Mouse (Mus musculus): ENCODE measurements at regions not wholly inside any gene's neighbourhood (a gene's known extent, or its start where the extent isn't known, plus 50 kb on each side); places are given as distances from the start of the nearest gene placed in this dataset.
A peak's percentile ranks its signal among the peaks of the same experiment; 100 is the strongest.

DNA sequence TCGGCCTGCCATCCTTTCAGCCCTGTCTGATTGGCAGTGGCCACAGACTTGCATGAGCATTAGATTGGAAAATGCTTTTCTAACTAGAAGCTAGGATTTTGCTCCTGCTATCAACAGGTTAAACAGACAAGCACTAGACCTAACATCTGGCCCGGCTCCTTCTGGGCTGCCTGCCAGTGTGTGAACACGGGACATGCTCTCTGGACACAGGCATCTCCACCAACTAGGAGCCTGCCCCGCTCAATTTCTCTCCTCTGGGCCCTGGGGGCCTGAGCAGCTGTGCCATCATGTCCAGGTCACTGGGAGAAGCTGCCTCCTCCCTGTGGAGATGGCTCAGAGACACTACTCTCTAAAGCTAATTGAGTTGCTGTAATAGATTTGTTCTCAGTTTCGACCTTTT is 195.3 kb upstream of the Jade1 start:
- peak; percentile 91 for DNase-seq (ENCODE audit: low spot score)

DNA sequence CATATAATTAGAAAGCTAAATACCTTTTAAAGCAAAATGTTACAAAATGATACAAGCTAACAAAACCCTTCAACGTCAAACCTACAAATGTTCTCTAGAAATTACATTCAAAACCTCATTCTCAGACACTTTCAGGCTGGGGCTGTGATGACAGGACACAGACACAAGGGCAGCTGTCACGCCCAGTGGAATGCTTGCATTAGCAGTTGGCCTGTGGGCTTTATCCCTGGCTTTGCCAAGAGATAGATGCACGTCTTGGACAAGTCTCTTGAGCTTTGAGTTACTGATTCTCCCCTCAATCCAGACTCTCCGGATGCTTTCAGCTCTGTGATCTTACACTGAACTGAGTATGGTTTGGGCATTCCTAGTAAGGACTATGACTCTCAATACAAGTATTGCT is 196.1 kb upstream of the Jade1 start:
- DNase-seq (ENCODE audit: low spot score) = peak; percentile 52

DNA sequence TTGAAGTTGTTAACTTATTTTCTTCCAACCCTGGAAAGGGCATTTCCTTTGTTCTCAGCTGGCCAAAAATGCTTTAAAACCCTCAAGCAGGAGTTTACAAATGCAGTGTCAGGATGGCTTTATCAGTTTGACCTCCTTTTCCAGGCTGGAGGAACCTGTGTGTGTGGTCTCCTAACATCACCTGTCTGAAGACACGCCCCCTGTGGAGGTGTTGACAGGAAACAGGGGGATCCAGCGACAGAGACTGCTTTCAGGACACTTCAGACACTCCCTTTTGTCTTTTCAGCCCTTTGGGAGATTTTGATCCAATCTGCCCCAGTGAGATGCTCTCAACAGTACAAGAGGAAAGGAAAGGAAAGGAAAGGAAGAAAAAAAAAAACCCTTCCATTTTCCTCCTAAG is 202.5 kb upstream of the Jade1 start:
- DNase-seq (ENCODE audit: low spot score) = no peak

DNA sequence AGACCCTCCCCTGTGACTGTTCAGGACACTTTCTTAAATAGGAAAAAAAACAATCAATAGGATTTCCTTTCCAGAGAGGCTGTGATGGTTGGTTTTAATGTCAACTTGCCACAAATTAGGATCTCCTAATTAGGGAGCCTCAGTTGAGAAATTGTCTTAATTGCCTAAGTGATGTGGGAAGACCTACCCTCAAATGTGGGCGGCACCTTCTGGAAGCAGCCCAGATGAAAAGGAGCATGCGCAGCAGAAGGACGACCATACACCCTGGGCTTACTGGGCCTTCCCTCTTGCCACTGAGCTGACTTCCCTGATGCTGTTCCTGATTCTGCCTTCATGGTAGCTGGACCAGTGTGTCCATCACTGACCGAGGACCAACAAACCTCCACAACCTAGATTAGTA is 203.7 kb upstream of the Jade1 start:
- DNase-seq (ENCODE audit: low spot score) = no peak

DNA sequence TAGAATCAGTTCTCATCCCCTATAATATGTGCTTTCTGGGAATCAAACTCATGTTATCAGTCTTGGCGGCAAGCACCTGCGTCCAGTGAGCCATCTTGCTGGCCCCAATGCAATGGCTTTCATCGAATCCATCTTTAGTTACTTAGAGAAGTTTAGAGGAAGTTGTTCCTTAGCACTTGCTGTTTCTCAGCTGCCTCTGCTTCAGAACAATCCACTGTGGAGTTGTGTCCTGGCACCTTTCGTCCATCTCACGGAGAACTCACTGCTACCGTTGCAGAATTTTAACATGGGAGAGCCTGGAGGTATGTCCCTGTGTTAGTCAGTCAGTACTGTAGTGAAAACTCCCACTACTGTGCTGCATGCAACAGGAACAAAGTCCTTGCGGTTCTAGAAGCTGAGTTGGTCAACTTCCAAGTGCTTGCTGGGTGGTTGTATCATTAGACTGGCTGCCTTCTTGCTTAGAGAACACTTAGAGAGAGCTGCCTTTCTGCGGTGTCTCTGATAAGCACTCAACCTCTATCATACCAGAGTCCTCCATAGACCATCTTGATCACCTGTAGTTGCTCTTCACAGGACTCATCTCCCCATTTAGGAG is 204.3 kb upstream of the Jade1 start:
- DNase-seq (ENCODE audit: low spot score) = no peak

DNA sequence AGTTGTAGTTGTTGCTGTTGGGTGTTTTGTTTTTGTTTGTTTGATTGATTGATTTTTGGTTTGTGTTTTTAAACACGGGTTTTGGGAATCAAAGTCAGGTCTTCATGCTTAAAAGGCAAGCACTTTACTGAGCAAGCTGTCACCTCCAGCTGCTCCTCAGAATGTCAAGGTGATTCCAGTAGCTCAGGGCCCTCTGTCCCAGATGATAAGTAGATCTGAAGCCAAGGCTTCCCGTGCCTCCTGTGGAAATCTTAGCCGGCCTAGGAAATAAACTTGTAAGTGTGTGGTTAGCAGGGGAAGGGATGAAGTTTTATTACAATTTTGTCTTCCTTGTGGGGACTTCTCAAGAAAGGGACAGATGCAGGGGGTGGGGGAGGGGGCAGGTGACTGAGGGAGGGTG is 205.2 kb upstream of the Jade1 start:
- no peak for DNase-seq (ENCODE audit: low spot score)

DNA sequence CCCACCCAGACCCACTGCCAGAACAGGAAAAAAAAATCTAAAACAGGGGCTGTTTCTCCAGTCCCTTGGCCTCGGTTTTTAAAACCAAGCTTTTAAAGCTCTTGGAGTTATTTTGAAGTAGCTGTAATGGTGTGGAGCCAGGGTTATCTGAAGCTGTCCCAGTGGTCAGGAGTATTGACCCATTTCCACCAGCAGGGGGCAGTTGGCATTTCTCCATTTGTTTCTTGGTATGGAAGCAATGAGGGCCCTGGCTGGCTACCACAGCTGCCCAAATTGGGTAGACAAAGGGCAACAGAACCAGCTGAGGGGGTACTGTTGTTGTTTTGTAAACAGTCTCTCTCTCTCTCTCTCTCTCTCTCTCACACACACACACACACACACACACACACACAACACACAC is 206.7 kb upstream of the Jade1 start:
- DNase-seq (ENCODE audit: low spot score) = peak; percentile 33

DNA sequence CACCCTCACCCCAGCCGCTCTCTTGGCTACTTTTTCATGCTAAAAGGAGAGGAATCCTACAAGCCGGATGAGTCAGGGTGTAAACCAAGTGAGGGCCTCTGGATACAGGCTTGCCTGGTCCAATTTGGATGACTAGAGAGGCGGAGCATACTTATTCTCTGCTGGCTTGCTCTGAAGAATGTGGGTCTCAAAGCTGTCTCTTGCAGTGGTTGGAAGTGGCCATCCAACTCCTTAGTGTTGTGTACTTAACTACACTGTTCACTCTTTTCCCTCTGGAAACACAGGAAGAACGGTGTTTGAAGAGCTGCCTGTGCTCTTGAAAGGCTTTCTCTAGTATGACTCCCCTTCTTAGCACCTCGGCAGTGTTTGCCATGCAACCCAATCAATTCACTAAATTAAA is 208.7 kb upstream of the Jade1 start:
- DNase-seq (ENCODE audit: low spot score) = no peak

DNA sequence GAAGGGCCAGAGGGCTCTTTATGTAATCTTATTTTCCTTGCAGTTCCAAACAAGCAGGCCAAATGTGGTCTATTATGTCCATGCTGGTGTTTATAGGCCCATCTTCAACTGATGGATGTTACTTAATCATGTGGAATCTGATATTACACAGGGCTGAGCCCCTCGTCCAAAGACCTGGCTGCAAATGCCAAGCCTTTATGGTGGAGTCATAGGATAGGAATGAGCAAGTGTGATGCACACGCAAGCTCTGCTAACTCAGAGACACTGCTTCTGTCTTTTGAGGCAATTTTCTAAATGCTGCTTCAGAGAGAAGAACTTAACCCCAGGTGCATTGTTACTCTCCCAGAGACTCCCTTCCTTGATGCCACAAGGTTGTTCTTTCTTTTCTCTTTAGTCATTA is 212.1 kb upstream of the Jade1 start:
- DNase-seq (ENCODE audit: low spot score) = no peak

DNA sequence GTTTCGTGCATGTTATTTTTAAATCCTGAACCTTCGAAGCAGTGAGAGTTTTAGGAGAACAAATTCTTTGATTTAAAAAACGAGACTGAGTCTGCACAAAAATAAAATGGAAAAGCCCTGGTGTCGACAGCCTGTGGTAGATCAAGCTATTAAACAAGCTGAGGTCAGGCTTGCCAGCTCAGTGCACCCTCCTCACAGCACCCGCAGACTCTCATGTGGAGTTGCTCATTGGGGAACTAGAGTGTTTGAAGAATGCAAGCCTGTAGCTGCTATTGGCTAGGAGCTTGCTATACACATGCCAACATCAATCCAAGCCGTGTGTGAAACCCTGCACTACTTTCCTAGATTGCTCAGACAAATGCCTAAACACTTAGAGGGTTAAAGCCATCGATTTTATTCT is 223.1 kb upstream of the Jade1 start:
- DNase-seq (ENCODE audit: low spot score) = no peak

DNA sequence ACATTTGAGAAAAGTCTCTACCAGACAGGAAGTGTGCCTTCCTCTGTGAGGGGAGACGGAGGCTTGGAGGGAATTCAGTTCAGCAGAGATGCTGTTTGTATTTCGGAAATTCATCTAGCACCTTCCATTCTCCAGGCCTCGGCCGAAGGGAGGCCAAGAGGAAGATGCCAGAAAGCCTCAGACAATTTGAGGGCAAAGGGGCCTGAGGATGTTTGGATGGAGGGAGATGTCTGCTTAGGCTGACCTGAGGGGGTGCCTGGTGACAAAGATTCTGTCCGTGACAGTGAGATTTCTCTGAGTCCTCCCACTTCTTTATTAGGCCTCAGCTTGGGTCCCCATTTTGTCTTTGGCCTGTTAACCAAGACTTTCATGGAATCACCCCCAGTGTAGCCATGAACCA is 225.2 kb upstream of the Jade1 start:
- DNase-seq (ENCODE audit: low spot score) = no peak

DNA sequence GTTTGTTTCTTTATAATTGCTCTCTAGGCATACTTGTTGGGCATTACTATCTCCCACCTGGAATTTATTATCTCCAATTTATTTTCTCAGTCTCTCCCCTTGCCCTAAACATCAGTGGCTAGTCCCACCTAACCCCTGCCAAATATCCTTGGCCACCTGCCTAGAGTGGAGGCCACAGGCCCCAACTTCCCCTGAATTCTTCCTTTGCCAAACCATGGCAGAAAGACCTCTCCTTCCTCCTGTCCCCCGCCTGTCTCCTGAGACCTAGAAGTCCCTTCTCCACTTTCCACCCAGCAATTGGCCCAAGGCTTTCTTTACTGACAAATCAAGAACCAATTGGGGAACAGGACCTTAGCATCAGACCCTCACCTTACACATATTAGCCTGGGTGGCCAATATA is 226.7 kb upstream of the Jade1 start:
- no peak for DNase-seq (ENCODE audit: low spot score)

DNA sequence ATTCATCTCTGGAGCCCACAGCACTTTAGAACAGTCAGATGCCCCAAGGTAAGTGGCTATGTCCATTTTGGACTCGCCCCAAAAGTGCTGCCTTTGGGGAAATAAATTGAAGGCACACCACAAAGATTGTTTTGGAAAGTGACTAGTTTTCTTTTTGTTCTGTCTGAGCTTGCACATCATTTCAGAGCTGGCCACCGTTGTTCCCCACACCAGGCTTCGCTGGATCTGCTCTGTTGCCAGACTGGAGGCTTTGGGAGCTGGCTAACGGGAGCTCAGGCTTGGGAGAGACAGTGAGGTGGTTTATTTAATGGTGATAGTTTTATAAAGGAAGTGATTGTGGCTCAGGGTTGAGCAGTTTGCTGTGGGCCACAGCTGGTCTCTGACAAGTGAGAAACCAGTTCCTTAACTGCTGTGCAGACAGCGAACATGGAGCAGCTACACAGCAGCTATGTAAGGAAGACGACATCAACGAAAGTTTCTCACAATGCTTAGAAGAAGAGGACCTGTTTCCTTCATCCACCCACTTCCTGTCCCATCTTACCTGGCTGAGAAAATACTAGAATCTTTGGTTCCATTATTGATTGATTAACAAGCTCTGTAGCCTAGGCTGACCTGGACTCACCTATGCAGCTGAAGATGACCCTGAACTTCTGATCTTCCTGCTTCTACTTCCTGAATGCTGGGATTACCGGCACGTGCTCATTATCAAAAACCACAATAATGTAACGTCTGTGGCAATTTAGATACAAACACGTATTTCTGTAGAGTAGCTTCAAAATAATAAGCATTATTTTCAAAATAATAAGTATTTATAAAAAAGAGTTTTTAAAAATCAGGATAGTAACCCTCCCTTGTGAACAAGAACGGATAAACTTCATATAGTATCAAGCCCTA is 229.1 kb upstream of the Jade1 start:
- DNase-seq (ENCODE audit: low spot score) = no peak

DNA sequence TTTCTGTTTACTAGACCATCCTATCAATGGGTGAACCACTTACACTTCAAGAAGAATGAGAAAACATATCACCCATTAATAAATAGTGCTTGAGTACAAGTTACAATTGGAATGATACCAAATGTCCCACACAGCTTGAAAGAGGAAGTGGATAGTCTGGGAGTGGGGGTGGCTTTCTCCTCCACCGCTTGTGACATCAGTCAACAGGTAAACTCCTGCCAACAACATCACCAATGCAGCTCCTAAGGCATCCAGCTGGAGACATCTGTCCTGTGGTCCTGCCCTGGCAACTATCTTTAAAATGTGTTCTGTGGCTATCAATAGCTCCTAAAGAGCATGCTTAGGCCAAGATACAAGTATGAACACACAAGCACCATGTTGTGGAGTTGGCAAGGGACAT is 233.7 kb upstream of the Jade1 start:
- DNase-seq (ENCODE audit: low spot score) = no peak

DNA sequence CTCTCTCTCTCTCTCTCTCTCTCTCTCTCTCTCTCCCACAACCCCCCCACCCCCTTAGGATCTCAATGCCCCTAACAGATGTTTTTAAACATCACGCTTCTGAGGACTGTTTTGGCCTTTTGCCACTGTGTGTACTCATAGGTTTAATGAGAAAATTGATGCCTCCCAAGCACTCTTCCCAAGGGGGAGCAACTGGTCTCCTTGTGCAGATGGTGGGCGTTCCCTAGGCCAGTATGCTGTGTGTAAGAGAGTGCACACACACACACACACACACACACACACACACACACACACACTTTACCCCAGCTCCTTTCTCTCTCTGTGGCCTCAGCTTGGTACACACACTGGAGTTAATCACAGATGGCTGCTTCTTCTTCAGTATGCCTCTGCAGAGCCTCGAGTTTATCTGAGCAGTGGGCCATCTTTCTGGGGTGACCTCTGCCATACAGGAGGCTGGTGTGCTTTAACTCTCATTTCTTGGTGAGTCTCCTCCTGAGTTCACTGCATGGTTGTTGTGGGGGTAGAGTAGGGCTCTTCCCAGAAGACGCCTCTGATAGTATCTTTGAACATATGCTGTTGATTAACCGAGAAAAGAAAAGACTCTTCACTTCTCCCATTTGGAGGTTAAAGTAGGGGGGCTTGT is 236.2 kb upstream of the Jade1 start:
- DNase-seq (ENCODE audit: low spot score) = peak; percentile 52

DNA sequence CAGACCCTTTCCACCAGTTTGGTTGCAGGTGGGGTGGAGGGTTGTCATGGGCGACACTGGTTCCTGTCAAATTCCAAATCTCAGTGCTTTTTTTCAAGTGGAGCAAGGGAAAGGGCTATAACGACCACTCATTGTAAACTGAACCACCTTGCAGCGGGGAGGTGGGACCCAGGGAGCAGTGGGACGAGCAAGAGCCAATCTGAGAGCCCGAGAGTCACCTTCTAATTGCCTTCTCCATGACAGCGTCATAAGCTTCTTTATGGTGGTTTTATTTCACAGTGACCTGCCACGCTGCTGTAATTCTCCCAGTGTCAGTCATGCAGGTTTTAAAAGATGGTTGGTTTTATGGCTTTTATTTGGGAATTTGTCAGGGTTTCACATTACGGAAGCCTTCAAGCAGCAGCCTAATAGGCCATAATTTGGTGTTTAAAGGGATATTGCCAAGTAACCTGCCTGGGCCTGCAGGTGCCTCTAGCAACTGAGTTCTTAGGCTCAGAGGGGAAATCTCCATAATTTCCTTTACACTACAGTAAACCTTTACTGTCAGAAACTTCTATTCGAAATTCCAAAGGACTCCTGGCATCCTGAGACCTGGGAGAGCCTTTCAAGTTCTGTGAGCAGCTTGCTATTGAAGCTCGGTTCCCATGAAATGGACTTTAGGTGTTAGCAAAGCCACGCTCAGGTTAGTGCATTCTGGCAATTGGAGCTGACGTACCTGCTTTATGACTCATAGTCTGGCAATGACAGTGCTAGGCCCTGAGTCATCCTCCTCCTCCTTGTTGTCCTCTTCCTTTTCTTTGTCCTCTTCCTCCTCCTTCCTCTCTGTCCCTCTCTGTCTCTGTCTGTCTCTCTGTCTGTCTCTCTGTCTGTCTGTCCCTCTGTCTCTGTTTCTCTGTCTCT is 235.6 kb upstream of the Pgrmc2 start:
- peak; percentile 9 for DNase-seq (ENCODE audit: low spot score)

DNA sequence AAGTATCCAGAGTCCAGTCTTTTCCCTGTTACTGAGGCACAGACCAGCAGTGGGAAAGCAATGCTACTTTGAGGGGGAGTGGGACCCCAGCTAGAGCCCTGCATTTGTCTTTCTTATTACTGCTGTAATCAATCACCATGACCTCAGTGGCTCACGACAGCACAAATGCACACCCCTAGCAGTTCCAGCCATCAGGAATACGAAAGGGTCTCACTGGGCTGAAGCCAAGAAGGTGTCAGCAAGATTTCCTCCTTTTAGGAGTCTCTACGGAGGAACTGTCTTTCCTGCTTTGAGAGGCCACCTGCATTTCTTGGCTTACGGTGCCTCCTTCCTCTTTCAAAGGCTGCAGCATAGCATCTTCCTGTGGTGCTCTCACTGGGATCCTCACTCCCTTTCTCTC is 234.3 kb upstream of the Pgrmc2 start:
- DNase-seq (ENCODE audit: low spot score) = no peak

DNA sequence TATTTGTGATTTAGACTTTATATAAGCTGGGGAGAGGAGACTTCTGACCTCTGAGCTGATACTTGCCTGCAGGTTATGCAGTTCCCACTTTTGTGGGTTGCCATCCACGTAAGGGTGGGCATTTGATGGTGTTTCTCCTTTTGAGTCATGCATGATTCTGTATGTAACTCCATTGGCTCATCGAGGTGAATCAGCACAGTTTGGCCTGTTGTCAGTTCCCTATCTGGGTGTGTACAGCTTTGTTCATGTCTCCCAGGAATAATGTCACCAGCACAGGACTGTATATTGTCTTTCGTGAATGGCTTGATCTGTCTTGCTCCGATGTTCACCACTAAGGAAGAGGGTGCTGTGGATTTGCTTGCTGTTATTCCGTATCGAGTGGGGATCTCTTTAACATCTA is 229.6 kb upstream of the Pgrmc2 start:
- no peak for DNase-seq (ENCODE audit: low spot score)

DNA sequence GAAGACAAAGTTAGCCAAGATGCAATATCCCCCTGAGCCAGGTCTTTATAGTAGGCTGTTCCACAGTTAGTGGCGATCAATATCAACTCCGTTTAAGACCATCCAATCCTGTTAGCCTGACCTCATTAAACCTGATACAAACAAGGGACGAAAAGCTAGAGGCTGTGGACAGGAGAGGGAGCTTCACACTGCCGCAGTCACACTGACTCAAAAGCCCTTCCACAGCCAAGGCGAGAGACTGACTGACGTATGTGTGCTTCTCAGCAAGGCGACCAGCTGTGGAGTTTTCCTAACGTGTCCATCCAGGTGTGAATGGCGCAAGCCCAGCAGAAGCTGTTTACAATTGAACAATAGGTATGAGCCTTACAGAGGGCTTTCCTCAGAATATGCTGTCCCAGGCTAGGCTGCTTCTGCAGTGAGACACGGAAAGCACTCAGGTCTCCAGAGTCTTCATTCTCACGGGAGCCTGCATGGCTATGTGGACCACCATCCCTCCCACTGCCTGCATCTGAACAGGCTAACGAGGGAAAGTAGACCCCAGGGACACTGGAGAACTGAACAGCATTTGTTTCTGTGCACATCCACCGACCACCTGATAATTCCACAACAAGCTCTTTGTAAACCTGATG is 224.7 kb upstream of the Pgrmc2 start:
- DNase-seq (ENCODE audit: low spot score) = no peak

DNA sequence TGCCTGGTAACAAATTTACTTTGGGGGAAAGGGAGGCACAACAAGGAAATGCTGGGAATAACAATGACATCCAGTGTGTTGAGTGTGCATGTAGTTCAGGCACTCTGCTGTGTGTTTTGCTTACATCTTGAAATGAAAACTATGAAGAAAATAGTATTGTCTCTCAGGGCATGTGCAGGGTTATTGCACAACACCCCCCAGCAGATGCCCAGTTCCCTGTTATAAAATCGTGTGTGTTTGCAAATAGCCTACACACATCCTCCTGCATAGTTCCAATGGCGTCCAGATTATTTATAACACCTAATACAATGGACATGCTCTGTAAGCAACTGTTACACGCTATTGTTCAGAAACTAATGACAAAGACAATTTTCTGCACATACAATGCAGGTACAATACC is 220.0 kb upstream of the Pgrmc2 start:
- no peak for DNase-seq (ENCODE audit: low spot score)

DNA sequence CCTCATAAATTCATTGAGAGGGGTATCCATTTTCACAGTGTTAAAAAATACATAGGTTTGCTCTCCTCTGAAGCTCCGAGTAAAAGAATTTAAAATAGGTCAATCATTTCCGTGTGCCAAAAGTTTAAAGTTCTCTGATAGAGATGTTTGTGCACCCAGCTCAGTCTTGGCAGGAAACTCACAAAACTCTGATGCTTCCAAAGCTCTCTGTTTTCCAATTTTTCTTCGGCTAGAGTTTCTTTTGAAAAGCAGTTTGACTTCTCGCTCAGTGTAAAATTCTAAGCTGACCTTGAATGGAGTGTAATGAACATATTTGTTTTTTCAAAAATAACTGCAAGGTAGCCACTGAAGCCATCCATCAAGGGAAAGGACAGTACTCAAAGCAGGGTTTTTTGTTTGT is 215.9 kb upstream of the Pgrmc2 start:
- no peak for DNase-seq (ENCODE audit: low spot score)

All from MN1 (cell line).